Mouse (Mus musculus): ENCODE measurements around the gene Gm28778. TPM values are rescaled to one million over a fixed set of nuclear protein-coding genes. Genes with fewer than 3 reads are reported as not detected.
"Not testable (repeated sequence)": the region's sequence is repeated elsewhere in the genome, so short reads cannot be mapped to it uniquely, and the experiment has no call there.

The Gm28778 gene
- under 1 TPM in 1 of 2 experiments, not detected in 1; 0.66 TPM for total RNA-seq (2021)
- long read RNA-seq, partial matches to known transcripts: 0 of 7 reads
- long read RNA-seq, other reads (novel, unspliced or antisense): 7 of 7 reads

DNA sequence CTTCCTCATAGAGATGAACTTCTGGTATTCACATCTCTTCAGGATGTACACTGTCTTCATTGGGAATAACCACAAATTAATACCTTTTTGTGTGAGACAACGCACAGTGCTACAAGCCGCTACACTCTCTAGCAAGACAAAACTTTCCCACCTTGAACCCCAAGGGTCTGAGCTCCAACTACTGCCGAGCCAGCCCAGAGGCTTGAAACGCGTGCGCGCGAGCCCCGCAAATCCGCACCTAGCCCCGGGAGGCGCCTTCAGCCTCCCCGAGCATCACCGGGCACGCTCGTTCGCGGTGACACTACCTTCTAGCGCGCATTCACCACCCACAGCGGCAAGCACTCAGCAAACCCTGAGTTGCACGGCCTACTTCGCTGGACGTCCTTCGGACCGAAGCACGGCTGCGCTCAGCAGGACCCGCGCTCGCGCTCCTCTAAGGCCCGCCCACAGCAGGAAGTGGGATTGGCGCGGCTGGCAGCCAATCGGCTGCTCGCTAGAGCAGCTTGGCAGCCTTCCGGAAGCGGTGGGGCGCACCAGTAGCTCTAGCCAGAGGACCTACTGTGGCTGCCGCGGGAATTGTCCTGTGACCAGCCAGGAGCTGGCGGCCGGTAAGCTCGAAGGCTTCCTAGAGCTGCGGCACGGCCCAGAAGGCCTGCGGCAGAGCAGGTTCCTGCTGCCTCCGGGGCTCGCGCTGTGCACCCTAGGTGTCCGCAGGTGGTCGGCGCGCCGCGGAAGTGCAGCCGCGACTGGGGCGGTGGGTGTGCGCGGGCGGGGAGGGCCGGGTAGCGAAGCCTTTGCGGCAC is at the start of gene Gm28778, which contains the start of the genes Pms1 and Ormdl1:
Gene Gm28778 (plus strand): TSS at position 531 of the 803 bp plus-strand sequence.
Gene Pms1 (minus strand): TSS at position 438 of the 803 bp plus-strand sequence.
Gene Ormdl1 (plus strand): TSS at position 515 of the 803 bp plus-strand sequence.
- DNase-seq (ENCODE audit: low spot score in 2 of 2): peak; percentile 91 to 97

DNA sequence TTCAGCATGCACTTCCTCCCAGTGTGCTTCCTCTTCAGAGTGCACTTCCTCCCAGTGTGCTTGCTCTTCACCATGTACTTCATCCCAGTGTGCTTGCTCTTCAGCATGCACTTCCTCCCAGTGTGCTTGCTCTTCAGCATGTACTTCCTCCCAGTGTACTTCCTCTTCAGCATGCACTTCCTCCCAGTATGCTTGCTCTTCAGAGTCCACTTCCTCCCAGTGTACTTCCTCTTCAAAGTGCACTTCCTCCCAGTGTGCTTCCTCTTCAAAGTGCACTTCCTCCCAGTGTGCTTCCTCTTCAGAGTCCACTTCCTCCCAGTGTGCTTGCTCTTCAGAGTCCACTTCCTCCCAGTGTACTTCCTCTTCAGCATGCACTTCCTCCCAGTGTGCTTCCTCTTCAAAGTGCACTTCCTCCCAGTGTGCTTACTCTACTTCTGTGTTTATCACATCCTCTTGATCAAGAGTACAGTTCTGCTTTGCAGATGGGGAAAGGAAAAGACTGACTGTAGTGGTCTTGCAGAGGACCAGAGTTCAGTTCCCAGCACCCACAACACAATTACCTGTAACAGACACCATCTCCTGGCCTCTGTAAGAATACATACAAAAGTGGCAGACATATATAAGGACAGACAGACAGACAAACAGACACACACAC is 31.8 kb upstream of the Gm28778 start:
- DNase-seq (ENCODE audit: low spot score in 2 of 2): not testable (repeated sequence)

DNA sequence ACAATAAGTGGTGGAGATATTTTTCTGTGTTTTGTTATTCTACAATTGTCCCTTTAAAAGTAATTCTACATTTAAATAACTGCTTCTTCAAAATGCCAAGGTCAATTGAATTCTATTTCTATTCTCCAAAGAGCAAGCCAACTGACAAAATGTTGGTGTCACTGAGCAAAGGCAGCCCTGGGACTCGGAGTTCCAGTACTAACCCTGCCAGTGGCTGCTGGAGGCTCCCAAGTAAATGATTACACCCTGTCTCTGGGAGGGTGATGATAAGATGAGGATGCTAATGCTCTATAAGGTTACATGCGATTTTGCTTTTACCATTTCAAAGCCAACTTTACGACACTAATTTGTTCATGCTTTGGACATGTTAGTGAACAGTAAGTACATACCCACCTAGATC is 27.0 kb upstream of the Gm28778 start:
- no peak for DNase-seq (ENCODE audit: low spot score in 2 of 2)

DNA sequence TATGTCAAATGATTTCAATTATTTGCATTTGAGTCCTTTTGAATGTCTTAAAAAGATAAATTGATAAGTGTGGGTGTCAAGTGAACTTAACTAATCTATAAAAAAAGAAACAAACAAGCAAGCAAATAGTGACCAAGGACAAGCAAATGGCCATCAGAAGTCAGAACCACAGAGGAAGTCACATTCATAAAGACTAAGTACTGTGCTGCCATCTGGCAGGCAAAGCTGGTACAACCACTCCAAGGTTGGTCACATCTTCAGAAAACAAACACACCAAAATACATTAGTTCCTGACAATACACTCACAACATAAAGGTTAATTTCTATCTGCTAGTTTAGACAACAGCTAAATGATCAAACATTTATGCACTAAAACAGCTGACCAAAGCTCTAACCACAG is 24.3 kb upstream of the Gm28778 start:
- peak; percentile 8 to 65 for DNase-seq (ENCODE audit: low spot score in 2 of 2)

DNA sequence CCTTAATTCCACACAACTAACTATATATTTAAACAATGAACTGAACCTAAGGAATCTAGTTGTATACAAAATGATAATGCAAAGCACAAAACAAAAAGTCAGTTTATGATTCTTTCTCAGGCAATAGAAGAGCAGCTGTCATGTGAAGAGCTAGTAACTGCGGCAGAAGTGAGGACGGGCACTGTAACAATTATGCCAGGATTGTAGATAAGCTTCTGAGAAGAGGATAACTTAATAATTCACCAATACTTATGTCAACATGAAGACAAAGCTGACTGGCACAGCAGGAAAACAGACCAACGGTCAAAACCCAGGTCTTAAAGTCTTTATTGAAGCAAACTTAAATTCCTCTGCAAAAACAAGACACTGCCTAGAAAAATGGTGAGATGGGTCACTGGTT is 5.7 kb upstream of the Gm28778 start:
- no peak for DNase-seq (ENCODE audit: low spot score in 2 of 2)

DNA sequence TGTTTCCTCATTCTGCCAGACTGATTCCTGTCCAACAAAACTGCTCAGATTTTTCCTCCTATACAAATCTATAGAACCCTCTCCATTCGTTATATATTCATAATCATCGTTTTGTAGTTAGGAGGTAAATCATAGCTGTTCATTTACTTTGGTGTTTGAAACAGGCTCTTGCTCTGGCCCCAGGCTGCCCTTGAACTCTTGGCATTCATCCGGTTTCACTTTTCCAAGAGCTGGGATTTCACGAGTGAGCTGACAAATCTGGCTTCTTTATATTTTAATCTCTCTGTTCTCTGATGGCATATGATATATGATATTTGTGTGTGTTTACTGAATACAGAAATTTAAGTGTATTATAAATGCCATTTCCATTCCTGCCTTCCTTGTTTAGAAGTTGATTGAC is 3.6 kb downstream of the Gm28778 start:
- DNase-seq (ENCODE audit: low spot score in 2 of 2): no peak

DNA sequence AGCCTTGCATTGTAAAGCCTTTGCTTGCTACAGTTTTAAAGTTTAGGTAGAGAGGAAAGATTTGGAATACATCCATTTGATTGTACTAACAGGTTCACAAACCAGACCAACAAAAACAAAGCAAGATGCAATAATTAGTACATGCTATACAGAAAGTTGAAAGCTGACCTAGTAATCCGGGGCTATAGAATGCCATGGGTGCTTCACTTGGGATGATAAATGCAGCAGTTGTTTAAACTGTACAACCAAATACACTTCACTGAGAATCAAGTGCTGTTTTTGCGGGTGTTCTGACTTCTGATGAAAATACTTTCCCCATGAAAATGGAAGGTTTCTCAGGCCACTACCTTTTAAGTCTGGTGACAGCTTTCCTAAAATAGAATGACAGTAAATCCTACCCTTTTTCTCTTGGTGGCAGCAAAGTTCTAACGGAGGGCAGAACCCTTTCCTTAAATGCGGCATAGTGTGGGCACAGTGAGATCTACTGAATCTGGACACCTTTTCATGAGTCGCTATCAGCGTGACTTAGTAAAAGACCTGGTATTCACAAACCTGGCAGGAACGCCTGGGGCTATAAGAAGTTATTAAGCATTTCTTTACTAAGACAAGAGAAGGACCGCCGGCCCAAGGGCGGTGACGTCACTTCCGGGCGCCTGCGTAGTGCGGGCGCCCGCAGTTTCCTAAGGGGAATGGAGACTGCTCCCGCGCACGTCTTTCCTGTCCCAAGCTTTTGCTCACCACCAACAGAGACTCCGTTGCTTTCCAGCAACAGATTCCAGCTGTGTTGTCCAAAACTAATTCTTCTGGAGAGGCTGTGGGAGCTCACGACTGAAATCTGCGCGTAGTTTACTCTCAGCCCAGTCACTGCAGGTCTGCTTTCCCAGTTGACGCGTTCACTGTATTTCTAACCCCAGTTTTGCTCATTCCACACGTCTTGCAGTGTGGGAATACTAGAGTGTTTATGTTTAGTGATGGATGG is 16.4 kb downstream of the Gm28778 start, which contains the start of gene Osgepl1:
Gene Osgepl1 (plus strand): TSS at position 636 of the 979 bp plus-strand sequence.
- peak; percentile 74 to 91 for DNase-seq (ENCODE audit: low spot score in 2 of 2)

DNA sequence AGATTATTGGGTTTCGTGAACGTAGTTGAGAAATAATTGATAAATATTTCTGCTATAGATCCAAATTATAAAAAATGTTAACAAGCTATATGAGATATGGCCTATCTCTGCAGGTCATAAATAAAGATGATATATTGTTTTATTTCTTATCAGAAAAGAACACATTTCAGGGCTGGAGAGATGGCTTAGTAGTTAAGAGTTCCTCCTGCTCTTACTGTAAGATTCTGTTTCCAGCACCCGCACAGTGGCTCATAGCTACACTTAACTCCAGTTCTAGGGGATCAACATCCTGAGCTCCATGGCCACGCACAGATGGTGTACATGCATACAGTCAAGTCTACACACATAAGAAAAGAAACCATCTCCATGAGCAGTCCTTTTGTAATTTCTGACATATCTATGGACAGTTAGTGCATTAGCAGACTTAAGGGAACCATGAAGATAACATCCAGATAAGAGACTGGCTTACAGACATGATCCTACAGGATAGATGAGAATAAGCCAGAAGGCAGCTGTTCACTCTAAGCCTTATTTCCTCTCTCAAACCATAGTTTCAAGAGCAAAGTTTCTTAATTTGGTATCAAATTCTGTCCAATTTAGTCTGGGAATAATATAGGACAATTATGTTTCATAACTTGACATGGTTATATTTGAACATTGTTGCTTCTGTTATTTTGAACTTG is 24.9 kb downstream of the Gm28778 start:
- DNase-seq (ENCODE audit: low spot score in 2 of 2): no peak

DNA sequence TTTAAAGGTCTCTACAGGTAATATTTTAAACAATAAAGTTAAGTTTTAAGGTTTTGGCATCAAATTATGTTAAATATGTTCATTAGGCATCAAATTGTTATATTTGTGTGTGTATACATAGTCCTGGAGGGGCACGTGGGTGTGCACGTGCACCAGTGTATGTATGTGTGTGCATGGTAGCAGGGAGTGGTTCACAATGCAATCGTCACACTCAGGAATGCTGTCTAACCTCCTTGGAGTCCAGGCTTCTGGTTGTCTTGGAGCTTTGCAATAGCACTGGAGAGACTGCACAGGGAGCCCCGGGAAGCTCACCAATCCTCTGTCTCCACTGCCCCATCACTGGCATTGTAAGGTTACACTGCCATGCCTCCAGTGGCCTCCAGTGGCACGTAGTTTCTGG is 26.3 kb downstream of the Gm28778 start:
- no peak for DNase-seq (ENCODE audit: low spot score in 2 of 2)

DNA sequence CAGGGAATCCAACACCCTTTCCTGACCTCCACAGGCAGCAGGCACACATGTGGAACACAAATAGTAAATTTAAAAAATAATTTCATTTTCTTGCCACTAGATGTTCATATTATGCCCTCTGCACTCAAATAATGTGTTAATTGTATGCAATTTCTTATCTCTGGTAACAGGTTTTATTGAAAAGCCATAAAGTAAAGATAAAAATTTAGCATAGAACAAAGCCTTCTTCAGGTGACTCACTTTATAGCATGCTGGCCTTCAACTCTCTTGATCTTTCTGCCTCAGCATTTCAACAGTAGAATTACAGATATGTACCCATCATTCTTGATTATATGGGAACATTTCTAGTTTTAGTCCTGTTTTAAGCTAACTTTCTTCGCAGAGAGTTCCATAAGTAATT is 27.4 kb downstream of the Gm28778 start:
- no peak for DNase-seq (ENCODE audit: low spot score in 2 of 2)

DNA sequence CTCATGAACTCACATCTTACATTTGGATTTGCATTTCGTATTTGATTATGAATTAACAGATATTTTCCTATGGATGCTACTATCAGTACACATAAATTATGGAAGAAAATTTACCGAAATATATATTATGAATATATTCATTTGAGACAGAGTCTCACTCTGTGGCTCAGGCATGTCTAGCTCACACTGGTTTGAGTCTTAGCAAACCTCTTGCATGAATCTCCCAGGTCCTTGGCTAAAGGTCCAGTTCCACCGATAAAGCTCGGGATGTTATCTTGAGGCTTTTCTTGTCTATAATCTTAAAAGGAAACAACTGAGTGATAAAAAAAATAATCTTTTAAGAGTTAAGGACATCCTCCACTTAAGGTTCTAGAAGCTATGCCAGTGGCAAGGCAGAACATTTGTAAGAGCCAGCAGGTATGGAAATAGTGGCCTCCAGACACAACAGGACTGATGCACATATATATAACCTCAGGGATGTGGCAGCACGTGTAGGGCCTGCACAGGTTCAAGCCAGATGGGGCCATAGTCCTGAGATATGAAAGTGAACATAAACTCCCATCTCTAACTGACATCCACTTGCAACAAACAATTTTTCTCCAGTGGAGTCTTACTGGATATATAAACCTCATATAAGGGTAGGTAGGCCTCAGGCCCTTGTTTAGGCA is 28.1 kb downstream of the Gm28778 start:
- no peak for DNase-seq (ENCODE audit: low spot score in 2 of 2)

DNA sequence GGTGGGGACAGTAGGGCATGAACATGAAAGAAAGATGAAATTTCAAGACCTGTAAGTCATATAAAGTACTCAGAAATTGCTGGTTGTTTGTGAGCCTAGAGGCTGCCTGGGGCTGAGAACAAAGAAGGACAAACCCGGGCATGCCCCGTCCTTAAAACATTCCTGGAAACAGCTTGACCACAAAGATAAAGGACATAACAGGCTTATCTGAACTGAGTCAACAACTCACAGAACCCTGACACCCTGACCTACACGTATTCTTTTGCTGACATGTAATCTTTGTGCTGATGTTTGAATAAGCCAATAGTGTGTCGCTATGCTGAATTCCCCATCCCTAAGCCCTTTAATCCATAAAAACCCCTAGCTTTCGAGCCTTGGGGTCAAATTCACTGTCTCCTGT is 36.6 kb downstream of the Gm28778 start:
- not testable (repeated sequence) for DNase-seq (ENCODE audit: low spot score in 2 of 2)

DNA sequence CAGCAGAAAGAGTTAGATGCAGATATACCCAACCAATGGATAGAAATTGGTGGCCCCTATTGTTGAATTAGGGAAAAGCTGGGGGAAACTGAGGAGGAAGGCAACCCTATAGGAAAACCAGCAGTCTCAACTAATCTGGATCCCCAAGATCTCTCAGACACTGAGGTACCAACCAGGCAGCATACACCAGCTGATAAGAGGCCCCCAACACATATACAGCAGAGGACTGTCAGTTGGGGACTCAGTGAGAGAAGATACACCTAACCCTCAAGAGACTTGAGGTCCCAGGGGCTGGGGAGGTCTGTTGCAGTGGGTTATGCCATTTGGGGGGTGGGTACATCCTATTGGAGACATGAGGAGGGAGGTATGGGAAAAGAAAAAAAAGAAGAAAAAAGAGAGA is 38.6 kb downstream of the Gm28778 start:
- DNase-seq (ENCODE audit: low spot score in 2 of 2): no peak

DNA sequence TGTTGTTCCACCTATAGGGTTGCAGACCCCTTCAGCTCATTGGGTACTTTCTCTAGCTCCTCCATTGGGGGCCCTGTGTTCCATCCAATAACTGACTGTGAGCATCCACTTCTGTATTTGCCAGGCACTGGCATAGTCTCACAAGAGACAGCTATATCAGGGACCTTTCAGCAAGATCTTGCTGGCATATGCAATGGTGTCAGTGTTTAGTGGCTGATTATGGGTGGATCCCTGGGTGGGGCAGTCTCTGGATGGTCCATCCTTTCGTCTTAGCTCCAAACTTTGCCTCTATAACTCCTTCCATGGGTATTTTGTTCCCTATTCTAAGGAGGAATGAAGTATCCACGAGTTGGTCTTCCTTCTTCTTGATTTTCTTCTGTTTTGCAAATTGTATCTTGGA is 40.5 kb downstream of the Gm28778 start:
- not testable (repeated sequence) for DNase-seq (ENCODE audit: low spot score in 2 of 2)

DNA sequence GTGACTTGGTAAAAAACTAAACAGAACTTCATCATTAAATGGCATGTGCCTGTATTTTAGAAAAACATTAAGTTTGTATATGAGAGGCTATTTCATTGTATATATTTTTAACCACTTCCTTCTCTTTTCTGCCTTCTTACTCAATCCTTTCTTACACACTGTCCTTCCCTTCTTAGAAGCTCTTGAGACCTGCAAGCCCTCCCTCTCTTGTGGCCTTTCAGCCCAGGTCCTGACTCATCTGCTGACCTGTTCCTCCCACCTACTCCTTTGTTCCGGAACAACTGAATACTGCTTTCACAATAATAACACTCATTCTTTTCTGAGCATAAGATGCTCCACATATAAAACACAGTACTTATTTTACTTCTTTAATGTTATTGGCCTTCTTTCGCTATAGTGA is 44.2 kb downstream of the Gm28778 start:
- DNase-seq (ENCODE audit: low spot score in 2 of 2): no peak

DNA sequence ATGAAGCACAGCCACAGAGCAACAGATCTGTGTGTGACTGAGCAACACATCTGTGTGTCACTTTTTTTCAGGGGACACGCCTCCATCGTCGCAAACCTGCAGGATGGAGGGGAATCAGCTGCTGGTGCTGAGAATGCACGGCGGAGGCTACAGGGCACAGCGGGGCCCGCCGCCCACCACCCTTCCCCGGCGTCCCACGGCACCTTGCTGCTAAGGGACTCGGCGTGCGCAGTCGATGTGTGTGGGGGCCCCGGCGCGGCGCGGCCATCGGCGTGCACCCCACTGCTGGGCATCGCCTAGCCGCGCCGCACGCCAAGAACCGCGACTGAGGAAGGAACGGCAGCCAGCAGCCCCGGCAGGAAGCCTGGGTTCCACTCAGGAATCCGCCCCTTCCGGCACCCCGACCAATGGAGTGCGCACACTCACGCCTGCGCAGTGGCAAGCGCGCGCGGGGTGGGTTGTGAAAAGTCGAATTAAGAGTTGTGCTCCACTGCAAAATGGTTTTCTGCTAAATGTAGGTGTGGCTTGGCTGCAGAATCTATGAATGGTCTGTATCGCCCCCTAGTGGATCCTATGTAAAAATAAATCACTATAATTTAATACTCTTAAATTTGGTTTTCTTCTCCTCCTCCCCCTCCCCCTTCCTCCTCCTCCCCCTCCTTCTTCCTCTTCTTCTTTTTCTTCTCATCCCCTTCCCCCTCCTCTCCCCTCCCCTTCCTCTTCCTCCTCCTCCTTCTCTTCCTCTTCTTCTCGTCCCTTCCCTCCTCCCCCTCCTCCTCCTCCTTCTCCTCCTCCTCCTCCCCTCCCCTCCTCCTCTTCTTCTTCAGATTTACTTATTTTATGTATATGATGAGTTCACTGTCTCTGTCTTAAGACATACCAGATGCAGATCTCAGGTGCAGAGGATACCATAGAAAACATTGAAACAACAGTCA is 55.7 kb downstream of the Gm28778 start, which contains the start of the genes Asdurf, Gm28551 and Asnsd1:
Gene Asdurf (minus strand): TSS at position 293 of the 935 bp plus-strand sequence.
Gene Gm28551 (minus strand): TSS at position 341 of the 935 bp plus-strand sequence.
Gene Asnsd1 (minus strand): TSS at position 426 of the 935 bp plus-strand sequence.
- DNase-seq (ENCODE audit: low spot score in 2 of 2): peak; percentile 97 to 99

DNA sequence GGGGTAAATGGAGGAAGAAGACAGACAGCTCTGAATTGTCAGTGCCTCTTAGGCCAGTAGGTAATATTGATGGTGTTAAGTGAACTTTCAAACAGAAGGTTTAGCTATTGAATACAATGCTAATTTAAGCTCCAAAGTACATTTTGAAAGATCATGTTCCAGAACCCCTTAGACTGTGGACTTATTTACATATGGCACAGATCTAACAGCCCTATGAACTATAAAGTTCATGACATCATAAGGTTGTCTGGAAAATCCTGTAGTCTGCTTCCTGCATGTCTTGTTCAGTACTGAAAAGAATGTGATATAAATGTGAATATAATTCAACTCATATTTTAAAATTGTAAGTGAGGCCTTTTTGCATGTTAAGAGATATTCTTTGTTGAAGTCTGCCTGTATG is 62.1 kb downstream of the Gm28778 start:
- no peak for DNase-seq (ENCODE audit: low spot score in 2 of 2)

All from layer of hippocampus, adult 18-20 months (tissue).